Mouse (Mus musculus): Measurements from ENCODE around the gene Hspa4l.

The Hspa4l gene

DNA sequence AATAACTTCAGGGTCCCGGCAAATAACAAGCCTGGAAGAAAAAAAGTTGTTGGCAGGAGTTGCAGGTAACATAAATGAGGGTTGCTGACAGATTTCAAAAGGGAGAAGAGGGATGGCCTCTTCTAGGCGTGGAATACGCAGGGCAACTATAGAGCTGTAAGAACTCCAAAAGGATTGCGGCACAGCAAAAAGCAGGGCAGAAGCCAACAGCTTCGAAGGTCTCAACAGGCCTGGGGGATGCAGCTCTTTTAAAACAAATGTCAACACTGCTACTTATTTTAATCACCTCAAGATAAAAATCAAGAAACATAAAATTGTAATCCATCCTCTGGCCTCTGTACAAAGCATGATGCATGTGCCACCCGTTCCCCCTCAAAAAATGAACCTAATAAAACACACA is 101.2 kb downstream of the Hspa4l start:
- peak in 1 of 2 experiments; percentile 25 for DNase-seq
